Mouse (Mus musculus) frontal cortex, postnatal 10 days (tissue): ENCODE results near the gene Gab2.
"Not testable (repeated sequence)": the region's sequence is repeated elsewhere in the genome, so short reads cannot be mapped to it uniquely, and the experiment has no call there.

Experiments used
- DNase-seq, 2 experiments: peaks; one replicate each; pipeline ENCODE4 v3.0.0; 2022; ENCODE audit warnings: low spot score in 2 of 2, mixed read lengths in 1 of 2

Gab2 gene

DNA sequence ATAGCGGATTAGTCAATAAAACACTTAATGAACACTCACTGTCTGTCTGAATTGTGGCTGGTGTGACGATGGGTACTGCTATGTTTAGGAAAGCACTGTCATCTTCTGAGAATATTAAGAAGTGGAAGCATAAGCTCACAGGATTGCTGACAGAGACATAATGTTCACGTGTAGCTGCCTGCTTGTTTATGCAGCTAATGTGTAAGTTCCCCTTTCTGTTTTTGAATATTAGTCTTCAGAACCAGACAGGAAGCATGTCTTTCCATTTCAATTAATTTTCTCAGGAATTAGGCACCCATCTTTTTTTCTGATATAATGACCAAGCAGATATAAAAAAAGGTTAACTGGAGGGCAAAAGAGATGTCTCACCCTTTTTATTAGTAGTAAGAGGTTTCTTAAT, 55.1 kb downstream of the Gab2 start:
- DNase-seq: no peak

DNA sequence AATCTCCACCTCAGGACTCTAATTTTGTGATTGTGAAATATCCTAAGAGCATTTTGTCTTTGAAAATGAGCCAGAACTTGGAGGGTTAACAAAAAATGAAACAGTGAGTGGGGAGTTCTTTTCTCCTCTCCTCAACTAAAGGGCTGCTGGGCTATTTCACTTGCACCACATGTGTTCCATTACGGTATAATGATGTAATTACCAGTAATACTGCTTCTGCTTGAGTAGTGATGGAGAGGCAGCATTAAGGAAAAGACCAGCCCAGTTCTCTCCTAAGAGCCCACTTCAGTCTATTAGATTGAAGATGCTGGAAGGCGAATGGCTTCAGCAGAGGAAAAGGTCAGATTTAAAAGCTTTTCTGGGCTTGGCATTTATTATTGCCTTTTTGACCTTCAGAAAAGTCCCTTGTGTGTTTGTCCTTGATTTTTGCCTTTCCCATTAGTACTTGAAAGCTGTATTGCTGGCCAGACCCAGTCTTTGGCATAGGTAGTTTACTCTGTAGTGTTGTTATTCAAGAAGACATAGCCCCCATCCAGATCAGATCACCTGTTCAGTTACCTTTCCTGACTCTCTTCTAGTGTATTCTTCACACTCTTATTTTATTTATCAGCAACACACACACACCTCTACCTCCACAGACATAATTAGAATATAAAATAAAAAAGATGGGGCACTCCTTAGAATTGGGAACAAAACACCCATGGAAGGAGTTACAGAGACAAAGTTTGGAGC, 69.9 kb downstream of the Gab2 start:
- no peak for DNase-seq

DNA sequence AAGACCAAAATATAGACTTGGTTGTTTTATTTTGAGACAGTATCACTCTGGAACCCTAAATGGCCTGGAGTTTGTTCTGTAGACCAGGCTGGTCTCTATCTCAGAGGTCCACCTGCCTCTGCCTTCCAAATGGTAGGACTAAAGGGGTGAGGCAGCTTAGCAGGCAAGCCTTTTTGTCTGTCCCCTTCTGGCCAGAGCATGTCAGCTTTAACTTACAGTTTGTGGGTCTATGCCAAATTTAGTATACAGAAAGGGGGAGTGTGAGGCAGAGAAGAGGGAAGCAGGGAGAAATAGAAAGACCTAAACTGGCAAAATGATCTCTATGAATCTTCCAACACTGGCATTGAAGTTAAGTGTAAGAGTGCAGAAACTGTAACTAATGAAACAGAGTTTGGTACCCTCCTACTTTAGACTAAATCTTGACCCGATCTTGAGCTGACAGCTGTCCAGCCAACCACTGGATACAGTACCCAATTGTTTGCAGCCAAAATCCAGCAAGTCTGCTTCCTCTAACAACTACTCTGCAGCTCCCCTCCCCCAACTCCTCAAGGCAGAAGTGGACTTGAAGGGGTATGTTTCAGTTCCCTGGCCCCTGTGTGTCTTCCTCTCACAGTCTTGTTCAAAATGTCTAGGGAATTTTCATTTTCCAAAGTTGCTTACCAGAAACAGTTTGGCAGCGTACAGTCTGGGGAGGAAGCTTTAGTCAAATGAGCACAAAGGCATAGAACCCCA, 73.5 kb downstream of the Gab2 start:
- peak; percentile 15 to 25 for DNase-seq

DNA sequence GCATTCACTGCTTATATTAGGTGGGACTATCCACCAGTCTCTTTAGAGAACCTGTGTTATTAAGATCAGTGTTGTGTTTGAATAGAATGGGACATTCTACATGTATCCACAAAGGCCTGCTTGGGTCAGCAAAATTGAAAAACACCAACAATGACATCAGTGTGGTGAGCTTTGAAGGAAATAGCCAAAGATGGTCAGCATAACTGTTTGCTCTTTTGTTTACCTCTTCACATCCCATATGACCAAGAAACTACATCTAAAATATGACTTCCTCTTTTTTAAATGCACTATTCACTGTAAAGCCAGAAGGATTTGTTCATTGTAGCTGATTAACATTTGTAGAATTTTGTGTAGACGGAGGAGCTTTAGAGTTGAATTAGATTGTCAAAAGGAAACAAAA, 82.9 kb downstream of the Gab2 start:
- DNase-seq: no peak

DNA sequence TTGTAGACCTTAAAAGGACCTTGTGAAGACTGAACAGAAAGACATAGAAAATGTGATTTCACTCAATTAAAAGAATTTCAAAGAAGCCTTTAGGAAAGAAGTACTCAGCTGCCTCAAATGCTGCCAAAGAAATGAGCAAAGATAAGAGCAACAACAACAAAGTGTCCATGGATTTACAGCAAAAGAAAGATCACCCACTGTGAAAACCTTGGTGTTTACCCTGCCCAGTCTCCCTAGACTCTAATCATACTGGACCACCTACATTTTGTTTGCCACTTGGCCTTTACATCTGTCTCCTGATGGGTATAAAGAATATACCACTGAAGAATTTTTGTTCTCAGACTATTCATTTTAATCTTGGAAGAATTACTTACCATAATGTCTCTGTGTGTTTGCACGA, 89.7 kb downstream of the Gab2 start:
- no peak for DNase-seq

DNA sequence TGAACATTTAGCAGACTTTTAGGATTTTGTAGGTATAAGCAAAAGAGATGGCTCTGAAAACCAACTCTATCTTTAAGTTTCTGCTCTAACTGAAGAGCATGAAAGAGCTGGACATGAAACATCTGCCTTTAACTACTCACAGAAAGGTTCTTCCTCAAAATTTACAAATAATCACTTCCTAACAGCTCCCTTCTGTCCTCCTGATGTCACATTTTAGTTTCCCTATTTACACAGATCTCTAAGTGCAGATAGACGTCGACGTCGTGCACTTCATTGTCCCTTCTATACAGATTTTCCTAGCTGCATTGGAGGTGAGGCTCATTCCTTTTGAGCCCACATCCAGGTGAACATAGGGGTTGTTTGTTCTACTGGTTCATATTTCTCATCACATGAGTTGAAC, 90.3 kb downstream of the Gab2 start:
- no peak for DNase-seq

DNA sequence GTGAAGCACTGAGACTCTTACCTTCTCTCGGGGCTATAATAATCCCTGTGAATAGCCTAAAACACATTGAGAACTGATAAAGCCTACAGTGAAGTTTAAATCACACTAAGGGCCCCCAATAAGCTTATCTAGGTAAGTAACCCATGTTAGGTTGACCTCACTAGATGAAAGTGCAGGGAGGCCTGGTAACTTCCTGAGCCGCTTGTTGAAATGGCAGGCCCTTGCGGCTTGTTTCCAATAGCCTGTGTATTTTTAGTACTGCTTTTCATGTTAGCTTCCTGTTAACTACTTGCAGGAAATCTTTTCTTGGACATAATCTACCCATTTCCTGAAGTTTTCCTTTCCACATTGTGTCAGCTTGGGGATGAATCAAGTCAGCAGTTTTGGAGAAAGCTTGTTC, 90.7 kb downstream of the Gab2 start:
- no peak for DNase-seq

DNA sequence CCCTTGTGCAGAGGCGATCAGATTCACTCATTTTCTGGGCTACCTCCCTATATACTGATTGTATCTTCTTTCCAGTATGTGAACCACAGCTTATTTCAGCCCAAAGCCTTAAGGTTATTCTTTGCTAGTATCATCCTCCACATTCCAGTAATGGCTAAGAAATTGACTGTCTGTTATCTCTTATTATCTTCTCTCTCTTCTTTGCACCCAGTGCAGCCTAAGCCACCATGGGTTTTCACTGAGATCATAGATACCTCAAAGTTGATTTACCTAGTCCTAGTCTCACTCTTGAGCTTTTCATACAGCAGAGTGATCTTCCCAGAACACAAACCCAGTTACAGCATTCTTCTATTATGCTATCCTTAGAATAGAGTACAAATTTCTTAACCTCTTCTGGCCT, 100.5 kb downstream of the Gab2 start:
- DNase-seq: no peak

DNA sequence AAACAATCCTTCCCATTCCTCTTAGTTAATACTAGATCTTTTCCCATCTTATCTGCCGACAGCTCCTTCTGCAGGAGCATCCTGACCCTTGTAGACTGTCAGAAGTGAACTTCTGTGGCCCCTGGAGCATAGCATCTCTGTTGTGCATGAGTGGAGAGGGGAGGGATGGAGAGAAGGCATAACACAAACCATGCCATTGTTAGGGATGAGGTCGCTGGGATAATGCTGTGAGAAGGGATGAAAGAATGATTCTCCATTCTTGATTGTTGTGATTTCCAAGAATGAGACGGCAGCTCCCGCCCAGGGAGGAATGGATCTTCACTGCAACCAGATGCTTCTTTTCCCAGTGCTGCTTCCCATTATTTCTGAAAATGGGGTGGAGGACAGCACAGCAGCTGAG, 102.0 kb downstream of the Gab2 start:
- DNase-seq: no peak

DNA sequence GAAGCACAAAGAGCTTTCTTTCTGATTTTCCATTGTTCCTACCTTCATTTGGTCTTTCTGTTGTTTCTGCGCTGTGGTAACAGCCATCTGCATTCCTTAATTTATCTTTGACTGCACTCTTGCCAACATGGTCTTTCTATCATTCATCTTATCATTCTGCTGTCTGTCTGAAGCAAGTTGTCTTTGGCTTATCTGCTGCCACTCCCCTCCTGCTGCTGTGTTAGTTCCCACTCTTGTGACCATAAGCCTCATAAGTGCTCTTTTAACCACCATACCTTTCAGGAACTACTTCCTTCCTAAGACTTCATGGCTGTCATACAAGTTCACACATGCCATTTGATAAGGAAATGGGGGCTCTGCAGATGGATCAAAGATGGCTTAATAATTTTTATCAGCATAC, 102.6 kb downstream of the Gab2 start:
- DNase-seq: no peak

DNA sequence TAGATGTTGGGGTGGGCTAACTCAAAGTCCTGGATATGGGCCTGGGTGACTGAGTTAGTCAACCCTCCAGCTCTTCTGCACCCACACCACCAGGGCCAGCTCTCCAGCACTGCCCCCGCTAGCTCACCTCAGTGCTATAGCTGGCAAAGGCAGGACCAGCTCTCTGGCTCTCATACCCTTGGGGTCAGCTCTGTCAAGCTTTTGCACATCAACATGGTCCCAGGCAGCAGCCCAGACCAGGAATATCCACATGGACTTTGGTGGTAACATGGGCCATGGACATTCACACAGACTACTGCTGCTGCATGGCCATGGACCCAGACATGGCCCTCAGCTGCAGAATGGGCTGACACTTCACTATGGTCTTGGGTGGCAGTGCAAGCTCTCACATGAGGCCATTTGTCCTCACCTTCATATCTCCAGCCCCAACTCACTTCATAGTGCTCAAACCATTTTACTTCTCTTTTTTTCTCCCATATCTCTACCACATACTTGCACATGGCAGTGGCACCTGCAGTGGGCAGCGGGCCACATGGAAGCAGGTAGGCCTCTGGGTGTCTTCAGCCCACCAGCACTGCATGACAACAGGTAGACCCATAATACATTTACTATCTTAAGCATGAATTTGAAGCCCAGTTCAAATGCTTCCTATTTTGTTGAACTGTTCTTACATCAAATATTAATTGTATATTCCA, 106.1 kb downstream of the Gab2 start:
- no peak for DNase-seq

DNA sequence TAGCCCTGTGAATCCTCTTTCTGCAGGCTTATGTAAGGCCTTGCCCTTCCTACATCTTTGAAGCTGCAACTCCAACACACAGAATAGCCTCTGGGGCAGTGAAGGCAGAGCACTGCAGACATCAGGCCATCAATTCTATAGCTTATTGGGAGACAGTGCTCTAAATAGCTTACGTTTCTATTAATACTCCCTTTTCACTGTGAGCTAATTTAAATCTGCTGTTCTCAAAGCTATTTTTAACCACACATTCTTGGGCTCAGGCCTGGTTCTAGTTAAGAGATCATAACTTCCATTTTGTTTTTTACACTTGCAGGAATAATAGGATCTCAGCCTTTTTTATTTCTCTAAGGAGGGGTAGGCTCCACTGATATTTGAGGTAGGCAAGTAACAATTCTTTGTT, 107.7 kb downstream of the Gab2 start:
- DNase-seq: no peak

DNA sequence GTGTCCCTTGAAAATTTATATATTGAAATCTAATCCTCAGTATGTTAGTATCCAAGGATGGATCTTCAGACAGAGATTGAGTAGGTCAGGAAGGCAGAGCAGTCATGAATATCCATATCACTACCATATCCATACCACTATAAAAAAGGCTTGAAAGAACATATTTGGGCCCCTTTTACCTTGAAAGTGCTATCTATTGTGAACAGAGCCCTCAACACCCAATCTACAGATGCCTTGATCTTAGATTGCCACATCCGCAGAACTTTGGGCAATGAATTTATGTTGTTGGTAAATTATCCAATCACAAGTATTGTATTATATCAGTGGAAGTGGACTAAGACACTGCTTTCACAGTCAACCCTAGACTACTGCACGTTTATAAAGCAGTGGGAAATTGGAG, 122.5 kb downstream of the Gab2 start:
- DNase-seq: no peak

DNA sequence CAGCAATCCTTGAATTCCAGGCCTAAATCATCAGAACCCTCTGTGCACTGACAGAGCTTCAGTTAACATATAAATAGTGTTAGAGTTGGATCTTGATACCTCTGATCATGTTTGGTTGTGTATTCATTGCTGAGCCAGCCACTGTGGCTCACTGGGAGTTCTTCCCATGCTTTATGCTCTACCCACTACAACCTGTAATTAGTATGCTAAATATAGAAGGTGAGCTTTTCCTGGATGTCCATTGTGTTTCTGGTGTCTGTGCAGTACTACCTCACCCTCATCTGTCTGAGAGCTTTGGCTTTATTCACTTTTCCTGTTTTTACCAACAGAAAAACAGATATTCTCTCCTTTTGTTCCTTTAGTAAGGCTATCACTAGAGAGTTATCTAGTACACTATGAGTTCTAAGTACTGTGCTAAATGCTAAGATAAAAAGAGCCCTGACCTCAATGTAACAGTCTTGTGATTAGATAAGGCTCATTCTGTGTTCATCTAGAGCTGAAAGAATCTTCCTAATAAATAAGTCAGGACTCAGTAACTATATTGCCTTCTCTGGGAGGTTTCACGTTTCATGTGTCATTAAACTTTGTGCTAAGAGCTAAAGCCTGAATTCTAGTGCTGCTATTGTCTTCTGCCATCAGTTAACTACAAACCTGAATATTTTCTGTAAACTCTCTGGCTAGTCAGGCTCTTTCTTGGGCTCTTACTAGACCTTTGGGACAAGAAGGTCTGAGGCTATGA, 127.6 kb downstream of the Gab2 start:
- DNase-seq: no peak

DNA sequence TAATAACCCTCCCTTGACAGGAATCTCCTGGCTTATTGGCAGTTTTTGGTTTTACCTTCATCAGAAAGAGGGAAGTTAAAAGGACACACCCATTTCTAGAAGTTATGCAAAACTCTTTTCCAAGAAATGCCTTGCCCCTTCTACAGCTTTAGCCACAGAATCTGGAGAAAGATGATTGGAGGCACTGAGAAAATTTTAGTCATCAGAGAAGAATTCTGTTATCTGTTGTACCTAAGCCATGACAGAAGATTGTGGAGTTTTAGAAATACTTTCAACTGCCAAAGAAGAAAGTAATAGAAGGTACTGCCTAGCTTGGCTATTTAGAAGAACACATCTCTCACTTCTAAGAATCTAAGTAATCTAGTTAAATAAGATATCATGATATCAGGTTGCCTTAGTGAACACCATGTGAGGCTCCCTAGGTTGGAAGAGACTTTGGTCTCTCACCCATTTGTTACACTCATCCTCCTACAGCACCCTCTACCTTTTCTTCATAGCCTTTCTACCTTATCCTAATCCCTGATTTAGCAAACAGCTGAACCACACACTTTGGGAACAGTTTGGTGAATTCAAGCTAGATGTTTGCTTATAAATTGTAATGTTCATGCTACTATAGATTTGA, 128.8 kb downstream of the Gab2 start:
- no peak for DNase-seq

DNA sequence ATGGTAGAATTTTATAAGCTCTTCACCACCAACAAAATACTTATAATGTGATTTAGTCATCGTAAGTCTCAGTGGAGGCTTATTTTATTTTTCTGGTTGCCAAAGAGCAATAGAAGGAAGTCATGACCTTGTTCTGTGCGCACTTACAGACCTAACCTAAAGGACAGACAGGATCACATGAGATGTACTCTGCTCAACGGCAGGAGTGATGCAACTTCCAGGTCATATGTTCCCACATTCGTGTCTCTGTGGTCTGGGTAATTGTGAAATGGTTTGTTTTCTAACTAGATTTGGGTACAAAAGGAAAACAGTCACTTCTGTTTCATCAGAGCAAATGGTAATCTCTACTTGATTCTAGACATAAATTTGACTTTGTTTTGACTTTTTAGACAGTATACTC, 129.7 kb downstream of the Gab2 start:
- no peak for DNase-seq

DNA sequence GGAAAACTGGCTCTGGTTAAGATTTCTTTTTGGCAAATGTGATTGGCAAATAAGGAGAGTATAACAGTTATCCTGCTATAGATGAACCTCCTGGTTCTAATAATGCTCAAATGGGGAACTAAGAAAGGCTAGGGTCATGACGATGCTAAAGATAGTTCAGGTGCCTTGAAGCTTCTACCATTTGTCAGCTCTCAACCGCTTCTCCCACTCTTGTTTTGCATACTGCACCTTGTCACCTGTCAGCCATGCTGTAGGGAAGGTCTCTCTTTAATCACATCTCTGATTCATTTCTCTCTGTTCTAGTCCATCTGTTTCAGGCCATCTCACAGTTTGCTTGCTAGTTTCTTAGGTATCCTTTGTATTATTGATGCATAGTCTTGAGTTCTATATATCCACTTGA, 142.4 kb downstream of the Gab2 start:
- no peak for DNase-seq

DNA sequence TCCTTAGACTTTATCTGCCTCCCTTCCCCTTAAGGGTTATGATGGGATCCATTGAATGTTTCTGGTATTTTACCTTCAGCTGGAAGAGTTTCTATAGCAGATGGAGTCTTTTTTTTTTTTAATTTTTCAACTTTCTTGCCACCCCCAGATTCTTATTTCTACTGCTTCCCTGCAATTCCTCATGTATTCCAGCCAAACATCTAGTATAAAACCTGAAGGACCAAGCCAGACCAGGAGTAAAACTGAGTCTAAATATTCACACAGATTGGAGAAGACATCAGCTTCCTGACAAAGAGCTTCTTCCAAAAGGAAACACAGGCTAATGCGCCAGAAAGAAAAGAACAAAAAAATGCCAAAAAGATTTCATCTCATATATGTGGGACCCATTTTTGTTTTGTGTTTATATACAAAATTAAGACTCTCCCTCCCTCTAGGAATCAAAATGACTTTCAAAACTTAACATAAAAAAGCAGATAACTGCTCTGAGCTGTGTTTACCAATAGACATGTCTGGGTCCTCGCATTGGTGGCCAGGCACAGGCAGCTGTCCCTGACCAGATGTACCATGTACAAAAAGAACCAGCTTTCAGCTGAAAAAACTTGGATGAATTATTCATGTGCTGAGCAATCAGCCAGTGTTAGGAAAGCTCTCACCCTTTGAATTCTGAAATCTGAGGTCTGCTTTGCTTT, 164.0 kb downstream of the Gab2 start:
- DNase-seq: no peak

DNA sequence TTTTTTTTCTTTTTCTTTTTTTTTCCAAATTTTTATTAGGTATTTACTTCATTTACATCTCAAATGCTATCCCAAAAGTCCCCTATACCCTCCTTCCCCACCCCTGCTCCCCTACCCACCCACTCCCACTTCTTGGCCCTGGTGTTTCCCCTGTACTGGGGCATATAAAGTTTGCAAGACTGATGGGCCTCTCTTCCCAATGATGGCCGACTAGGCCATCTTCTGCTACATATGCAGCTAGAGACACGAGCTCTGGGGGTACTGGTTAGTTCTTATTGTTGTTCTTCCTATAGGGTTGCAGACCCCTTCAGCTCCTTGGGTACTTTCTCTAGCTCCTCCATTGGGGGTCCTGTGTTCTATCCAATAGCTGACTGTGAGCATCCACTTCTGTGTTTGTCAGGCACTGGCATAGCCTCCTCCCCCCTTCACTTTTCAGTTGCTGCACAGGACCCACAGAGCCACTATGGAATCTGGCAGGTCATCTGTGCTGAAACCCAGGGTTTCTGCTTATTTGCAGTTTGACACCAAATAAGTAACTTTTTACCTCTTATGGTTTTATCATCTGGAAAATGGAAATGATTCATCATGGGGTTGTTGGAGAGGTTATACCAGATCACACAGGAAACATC, 164.7 kb downstream of the Gab2 start:
- not testable (repeated sequence) for DNase-seq

DNA sequence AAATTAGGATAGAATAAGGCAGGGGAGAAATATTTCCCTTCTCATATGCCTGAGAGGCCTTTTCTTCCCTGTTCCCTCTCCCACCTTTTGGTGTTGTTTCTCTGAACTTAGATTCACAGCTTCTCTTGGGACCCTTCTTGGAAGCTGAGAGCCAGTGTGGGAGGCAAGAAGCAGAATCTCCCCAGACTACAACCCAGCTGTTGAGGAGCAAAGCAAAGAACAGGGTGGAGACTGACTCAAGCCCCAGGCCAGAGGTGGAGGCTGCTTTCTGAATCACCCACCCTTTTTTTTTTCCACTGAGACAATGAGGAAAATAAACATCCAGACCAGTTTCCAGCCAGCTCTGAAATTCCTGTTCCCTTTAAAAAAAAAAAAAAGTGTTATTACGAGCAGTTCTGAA, 166.3 kb downstream of the Gab2 start:
- no peak for DNase-seq

DNA sequence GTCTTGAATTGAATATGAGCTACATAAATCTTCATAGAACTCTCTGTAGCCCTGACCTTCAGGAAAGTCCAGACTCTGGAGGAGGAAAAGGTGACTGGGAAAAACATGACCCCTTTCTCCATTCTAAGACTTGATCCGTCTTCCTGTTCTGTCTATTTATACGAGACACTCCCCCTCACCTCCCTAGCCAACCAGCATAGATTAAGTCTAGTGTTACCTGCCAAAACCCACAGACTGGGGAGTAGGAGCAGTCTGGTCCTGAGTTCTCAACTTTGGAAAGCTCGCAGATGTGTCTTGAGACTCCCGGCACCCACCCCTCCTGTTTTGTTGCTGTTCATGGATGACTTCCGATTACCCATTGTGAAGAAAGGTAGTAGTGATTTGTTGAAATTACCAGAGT, 166.8 kb downstream of the Gab2 start:
- no peak for DNase-seq
